Mouse (Mus musculus) kidney, embryonic 15.5 days (tissue): ENCODE measurements around the gene Cyp4f40. TPM values are rescaled to one million over a fixed set of nuclear protein-coding genes. Genes with fewer than 3 reads are reported as not detected.
"Not testable (repeated sequence)": the region's sequence is repeated elsewhere in the genome, so short reads cannot be mapped to it uniquely, and the experiment has no call there.

Source experiments
- ATAC-seq: fragments of 200-750 bp; cut with Nextera tagmentation; replicated peaks from 2 replicates; pipeline ENCODE4 v1.8.0; 2017; ENCODE audit warnings: moderate TSS enrichment; ENCODE audit not compliant: low FRiP score
- H3K27ac ChIP-seq: fragments of 300-500 bp; sonication (generic); 2 replicates; pipeline ENCODE4 v1.5.1; 2015; ENCODE audit warnings: mild to moderate bottlenecking, inconsistent platforms
- H3K27me3 ChIP-seq: fragments of 300-500 bp; sonication (generic); 2 replicates; pipeline ENCODE4 v1.6.1; 2015; ENCODE audit warnings: inconsistent platforms
- H3K36me3 ChIP-seq: fragments of 300-500 bp; sonication (generic); 2 replicates; pipeline ENCODE4 v1.6.1; 2015; ENCODE audit warnings: inconsistent platforms
- H3K4me1 ChIP-seq: fragments of 300-500 bp; sonication (generic); 2 replicates; pipeline ENCODE4 v1.6.1; 2015; ENCODE audit warnings: inconsistent platforms
- H3K4me2 ChIP-seq: fragments of 300-500 bp; sonication (generic); 2 replicates; pipeline ENCODE4 v1.6.1; 2015; ENCODE audit warnings: moderate library complexity, mild to moderate bottlenecking, inconsistent platforms
- H3K4me3 ChIP-seq: fragments of 300-500 bp; sonication (generic); replicated peaks from 2 replicates; pipeline ENCODE4 v1.5.1; 2015; ENCODE audit warnings: mild to moderate bottlenecking, inconsistent platforms
- H3K9ac ChIP-seq: fragments of 300-500 bp; sonication (generic); 2 replicates; pipeline ENCODE4 v1.6.1; 2015; ENCODE audit warnings: mild to moderate bottlenecking, inconsistent platforms
- H3K9me3 ChIP-seq: fragments of 300-500 bp; sonication (generic); replicated peaks from 2 replicates; pipeline ENCODE4 v1.6.1; 2016; ENCODE audit warnings: inconsistent platforms
- WGBS: fragments of 180-500 bp; shearing (Covaris S2); methylation state at CpG from one replicate; pipeline ENCODE4 v1.1.7; 2015; ENCODE audit warnings: mixed read lengths; 5-methylcytosine and 5-hydroxymethylcytosine counted together
- polyA plus RNA-seq: library from polyadenylated mRNA; unstranded; fragments of >200 nt; fragmentation: Nextera tagmentation; extraction: Ambion mirVana; gene quantifications from 2 replicates; pipeline ENCODE4 v1.2.1, GENCODE M21; 2015

Gene Cyp4f40
- polyA plus RNA-seq, 1 experiment from 2014 or later = not detected

DNA sequence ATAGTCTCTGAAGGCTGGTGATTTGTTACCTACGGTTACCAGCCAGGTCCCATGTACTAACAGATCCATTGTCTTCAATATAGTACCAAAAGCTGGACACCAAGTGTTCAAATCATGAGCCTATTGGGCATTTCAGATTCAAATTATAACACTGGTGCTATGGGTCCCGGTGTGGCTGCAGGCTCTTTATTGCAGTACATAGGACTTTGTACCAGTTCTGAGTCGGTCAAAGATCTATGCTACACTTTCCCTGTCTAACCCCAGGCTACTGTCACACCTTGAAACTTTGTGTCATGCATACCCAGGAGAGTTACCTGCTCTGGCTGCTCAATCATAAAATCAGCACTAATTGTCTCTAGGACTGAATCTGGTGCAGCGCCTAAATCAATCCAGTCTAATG, 4.8 kb upstream of the Cyp4f40 start:
- no peak overlapping the region for H3K27ac ChIP-seq
- H3K9ac ChIP-seq = no peak overlapping the region
- no peak overlapping the region for H3K4me3 ChIP-seq
- no peaks in the 10 kb centered on the region for H3K4me1 ChIP-seq
- no peak for ATAC-seq
- no peak overlapping the region for H3K4me2 ChIP-seq
- H3K36me3 ChIP-seq = no peaks in the 10 kb centered on the region
- WGBS = 92% methylated on average over 4 of the region's 4 CpGs
- H3K9me3 ChIP-seq = no peaks in the 10 kb centered on the region
- H3K27me3 ChIP-seq = no peaks in the 10 kb centered on the region

GRCm38 (mm10) chr17:32657041-32657440, 1.7 kb upstream of the Cyp4f40 start:
- no peaks in the 10 kb centered on the region for H3K4me1 ChIP-seq
- no peak overlapping the region for H3K4me2 ChIP-seq
- H3K9ac ChIP-seq = no peak overlapping the region
- H3K36me3 ChIP-seq = no peaks in the 10 kb centered on the region
- no peaks in the 10 kb centered on the region for H3K9me3 ChIP-seq
- no peak overlapping the region for H3K4me3 ChIP-seq
- ATAC-seq = no peak
- no peaks in the 10 kb centered on the region for H3K27me3 ChIP-seq
- no peak overlapping the region for H3K27ac ChIP-seq
- WGBS = 70% methylated on average over 3 of the region's 3 CpGs

DNA sequence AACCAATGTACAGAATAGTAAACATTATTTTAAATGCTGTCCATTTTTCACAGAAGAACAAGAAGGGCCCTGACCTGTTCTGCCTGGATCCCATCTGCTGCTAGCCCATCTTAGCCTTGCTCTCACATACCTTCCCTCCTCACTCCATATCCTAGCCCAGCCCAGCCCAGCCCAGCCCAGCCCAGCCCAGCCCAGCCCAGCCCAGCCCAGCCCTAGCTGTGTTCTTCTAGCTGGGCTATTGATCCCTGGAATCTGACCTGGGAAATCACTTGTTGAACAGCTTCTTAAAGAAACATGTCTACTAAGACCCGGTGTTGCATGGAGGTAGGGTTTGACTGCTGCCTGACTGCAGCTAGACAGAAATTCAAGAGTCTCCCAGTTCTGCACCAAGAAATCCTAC, 454 bp upstream of the Cyp4f40 start:
- 69% methylated on average over 1 of the region's 1 CpGs for WGBS
- no peaks in the 10 kb centered on the region for H3K9me3 ChIP-seq
- no peaks in the 10 kb centered on the region for H3K36me3 ChIP-seq
- H3K4me1 ChIP-seq = no peaks in the 10 kb centered on the region
- no peak overlapping the region for H3K27ac ChIP-seq
- H3K4me2 ChIP-seq = no peak overlapping the region
- no peaks in the 10 kb centered on the region for H3K27me3 ChIP-seq
- ATAC-seq = no peak
- no peak overlapping the region for H3K4me3 ChIP-seq
- H3K9ac ChIP-seq = no peak overlapping the region

- Histone ChIP-seq H3K4me2 (no peak overlapping the region), H3K4me1 (no peaks in the 10 kb centered on the region), H3K27ac (no peak overlapping the region), H3K27me3 (no peaks in the 10 kb centered on the region), H3K36me3 (no peaks in the 10 kb centered on the region), H3K4me3 (no peak overlapping the region), H3K9ac (no peak overlapping the region), H3K9me3 (no peaks in the 10 kb centered on the region)
- 65% methylated on average over 7 of the region's 7 CpGs for WGBS
- no peak for ATAC-seq
These were observed 15.3 kb downstream of the Cyp4f40 start for GRCm38 (mm10) chr17:32673976-32674375.

GRCm38 (mm10) chr17:32676040-32676635, 17.4 kb downstream of the Cyp4f40 start:
- H3K36me3 ChIP-seq = no peaks in the 10 kb centered on the region
- no peak overlapping the region for H3K27ac ChIP-seq
- no peak for ATAC-seq
- no peaks in the 10 kb centered on the region for H3K27me3 ChIP-seq
- H3K9ac ChIP-seq = no peak overlapping the region
- H3K4me1 ChIP-seq = no peaks in the 10 kb centered on the region
- no peaks in the 10 kb centered on the region for H3K9me3 ChIP-seq
- no peak overlapping the region for H3K4me3 ChIP-seq
- WGBS = 42% methylated on average over 21 of the region's 21 CpGs
- peak overlapping the region; percentile 31; the same call in 1 of the 2 replicates for H3K4me2 ChIP-seq

GRCm38 (mm10) chr17:32680404-32680803, 21.7 kb downstream of the Cyp4f40 start:
- 21% methylated on average over 2 of the region's 2 CpGs for WGBS
- no peaks in the 10 kb centered on the region for H3K36me3 ChIP-seq
- ATAC-seq = no peak
- H3K4me1 ChIP-seq = no peaks in the 10 kb centered on the region
- H3K27me3 ChIP-seq = no peaks in the 10 kb centered on the region
- no peak overlapping the region for H3K4me2 ChIP-seq
- no peak overlapping the region for H3K27ac ChIP-seq
- no peak overlapping the region for H3K4me3 ChIP-seq
- no peaks in the 10 kb centered on the region for H3K9me3 ChIP-seq
- no peak overlapping the region for H3K9ac ChIP-seq

DNA sequence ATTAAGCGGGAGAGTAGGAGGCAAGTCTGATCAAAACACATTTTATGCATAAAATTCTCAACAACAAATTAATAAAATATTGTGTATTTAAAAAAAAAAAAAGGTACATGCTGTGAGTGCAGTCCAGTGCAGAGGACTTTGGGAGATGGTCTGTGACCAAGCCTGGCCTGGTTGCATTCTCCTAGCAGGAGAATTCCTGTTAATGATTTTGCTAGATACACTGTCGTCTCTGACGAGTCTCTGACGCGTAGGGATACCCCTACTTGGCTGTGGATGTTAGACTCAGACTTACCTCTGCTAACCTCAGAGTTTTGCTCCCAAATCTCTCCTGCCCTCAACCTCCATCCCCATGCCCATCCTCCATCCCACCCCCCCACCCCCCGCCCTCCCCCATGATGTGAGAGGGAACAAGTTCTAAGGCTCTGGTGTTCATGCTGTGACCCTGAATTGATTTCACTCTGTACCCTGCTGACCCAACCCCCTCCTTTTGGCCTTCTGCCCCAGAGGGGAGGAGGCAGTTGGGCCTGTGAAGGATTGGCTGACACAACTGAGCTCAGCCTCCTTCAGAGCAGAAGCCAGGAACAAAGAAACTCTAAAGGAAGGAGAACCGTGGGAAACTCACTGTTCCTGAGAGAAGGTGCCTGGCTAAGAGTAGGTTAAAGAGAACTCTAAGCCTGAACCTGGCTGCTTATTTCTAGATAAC, 26.5 kb downstream of the Cyp4f40 start, which contains the start of gene Cyp4f15:
Gene Cyp4f15 (plus strand): TSS at position 580 of the 703 bp plus-strand sequence.
- Histone ChIP-seq H3K9ac (no peak within 1 kb of the TSS), H3K27ac (no peak within 1 kb of the TSS), H3K4me3 (no peak within 1 kb of the TSS), H3K4me2 (no peak within 1 kb of the TSS), H3K36me3 (no peaks in the 10 kb centered on the region), H3K27me3 (no peaks in the 10 kb centered on the region), H3K4me1 (no peaks in the 10 kb centered on the region), H3K9me3 (no peaks in the 10 kb centered on the region)
- 37% methylated on average over 7 of the region's 7 CpGs for WGBS
- ATAC-seq = no peak

DNA sequence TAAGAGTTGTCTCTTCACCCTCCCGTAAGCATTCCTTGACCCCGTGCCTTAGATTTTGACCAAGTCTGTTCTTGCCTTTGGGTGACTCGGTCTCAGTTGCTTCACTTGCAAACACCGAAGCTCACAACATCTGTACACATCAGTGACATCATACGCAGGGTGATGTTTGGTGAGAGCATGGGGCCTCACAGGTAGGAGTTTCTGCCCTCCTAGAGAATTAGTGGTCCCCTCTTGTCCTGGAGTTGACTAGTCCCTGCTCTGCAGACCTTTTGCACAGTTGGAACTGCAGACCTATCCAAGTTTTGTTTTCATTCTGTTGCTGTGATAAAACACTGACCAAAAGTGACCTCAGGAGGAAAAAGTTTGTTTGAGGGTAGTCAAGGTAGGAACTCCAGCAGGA, 28.0 kb downstream of the Cyp4f40 start:
- no peaks in the 10 kb centered on the region for H3K9me3 ChIP-seq
- no peak overlapping the region for H3K9ac ChIP-seq
- H3K4me2 ChIP-seq = no peak overlapping the region
- no peak for ATAC-seq
- H3K4me3 ChIP-seq = no peak overlapping the region
- no peaks in the 10 kb centered on the region for H3K27me3 ChIP-seq
- WGBS = 92% methylated on average over 5 of the region's 5 CpGs
- H3K4me1 ChIP-seq = no peaks in the 10 kb centered on the region
- H3K27ac ChIP-seq = no peak overlapping the region
- H3K36me3 ChIP-seq = no peaks in the 10 kb centered on the region

- 92% methylated on average over 1 of the region's 1 CpGs for whole genome bisulfite sequencing
- Histone ChIP-seq H3K4me2 (no peak overlapping the region), H3K9ac (no peak overlapping the region), H3K4me3 (no peak overlapping the region), H3K4me1 (no peaks in the 10 kb centered on the region), H3K27ac (no peak overlapping the region), H3K9me3 (no peaks in the 10 kb centered on the region), H3K36me3 (no peaks in the 10 kb centered on the region), H3K27me3 (no peaks in the 10 kb centered on the region)
- no peak for ATAC-seq
These were observed 32.3 kb downstream of the Cyp4f40 start for GRCm38 (mm10) chr17:32690959-32691358.

GRCm38 (mm10) chr17:32702826-32703225, 44.1 kb downstream of the Cyp4f40 start:
- no peak overlapping the region for H3K27ac ChIP-seq
- no peak overlapping the region for H3K9ac ChIP-seq
- H3K9me3 ChIP-seq = peaks cover 9% of the 10 kb centered on the region; the same call in 1 of the 2 replicates
- no peaks in the 10 kb centered on the region for H3K36me3 ChIP-seq
- ATAC-seq = no peak
- no peaks in the 10 kb centered on the region for H3K27me3 ChIP-seq
- H3K4me1 ChIP-seq = no peaks in the 10 kb centered on the region
- no peak overlapping the region; the same call in 1 of the 2 replicates for H3K4me3 ChIP-seq
- H3K4me2 ChIP-seq = peak overlapping the region; percentile 35; the same call in 1 of the 2 replicates
- WGBS = 37% methylated on average over 22 of the region's 22 CpGs

- not testable (repeated sequence) for H3K4me2 ChIP-seq, H3K27me3 ChIP-seq, ATAC-seq, H3K27ac ChIP-seq, H3K9me3 ChIP-seq, H3K36me3 ChIP-seq, H3K4me3 ChIP-seq, H3K4me1 ChIP-seq, H3K9ac ChIP-seq
These were observed 51.8 kb downstream of the Cyp4f40 start for GRCm38 (mm10) chr17:32710541-32710940.

GRCm38 (mm10) chr17:32722151-32722550, 63.5 kb downstream of the Cyp4f40 start:
- H3K4me1 ChIP-seq, ATAC-seq, H3K4me3 ChIP-seq, H3K9ac ChIP-seq, H3K4me2 ChIP-seq, H3K27me3 ChIP-seq, H3K36me3 ChIP-seq, H3K9me3 ChIP-seq, H3K27ac ChIP-seq: not testable (repeated sequence)
- WGBS = 91% methylated on average over 1 of the region's 1 CpGs
